Mouse (Mus musculus): ENCODE measurements at regions not wholly inside any gene's neighbourhood (a gene's known extent, or its start where the extent isn't known, plus 50 kb on each side); places are given as distances from the start of the nearest gene placed in this dataset.

GRCm38 (mm10) chr4:39926021-39926591 lies 216.8 kb upstream of the Aco1 start:
- no peak for DNase-seq (ENCODE audit: low spot score in 2 of 2)

DNA sequence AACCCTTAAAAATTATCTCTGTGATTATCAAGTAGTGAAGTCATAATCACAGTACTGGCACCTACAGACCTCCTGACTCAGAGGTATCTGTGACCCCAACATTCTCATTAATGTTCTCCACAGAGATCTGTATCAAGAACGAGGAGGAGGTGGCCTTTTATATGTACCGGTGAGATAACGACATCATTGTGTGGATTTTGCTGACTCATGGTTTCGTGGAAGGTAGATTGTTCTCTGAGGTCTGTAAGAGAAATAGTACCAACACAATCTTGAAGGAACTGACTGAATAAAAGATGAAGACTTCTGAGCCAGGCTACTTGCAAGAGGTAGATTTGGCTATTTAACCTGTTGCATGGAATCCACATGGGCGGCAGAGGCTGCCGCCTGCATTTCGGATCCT lies 216.3 kb upstream of the Aco1 start:
- no peak for DNase-seq (ENCODE audit: low spot score in 2 of 2)

GRCm38 (mm10) chr4:39928491-39928890 lies 214.4 kb upstream of the Aco1 start:
- no peak for DNase-seq (ENCODE audit: low spot score in 2 of 2)

GRCm38 (mm10) chr4:39934025-39934708 lies 208.7 kb upstream of the Aco1 start:
- DNase-seq (ENCODE audit: low spot score in 2 of 2): no peak

DNA sequence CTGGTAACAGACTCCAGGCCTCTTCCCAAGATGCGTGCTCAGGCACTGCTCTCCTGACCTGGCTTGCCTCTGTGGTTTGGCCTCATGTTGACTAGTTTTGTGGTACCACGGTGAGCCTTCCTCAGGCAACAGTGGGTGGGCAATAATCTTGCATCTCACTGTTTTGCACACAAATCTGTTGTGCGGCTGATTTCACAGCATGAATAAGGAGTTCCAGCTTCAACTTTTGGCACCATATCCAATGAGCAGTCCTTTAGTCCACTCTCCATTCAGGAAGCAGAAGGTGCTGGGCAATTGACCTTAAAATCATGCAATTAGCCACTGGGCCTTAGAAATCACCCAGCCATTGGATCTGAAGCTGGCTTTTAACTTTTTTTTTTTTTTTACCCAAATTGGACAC lies 184.2 kb upstream of the Aco1 start:
- no peak for DNase-seq (ENCODE audit: low spot score in 2 of 2)

GRCm38 (mm10) chr4:39967938-39968337 lies 174.9 kb upstream of the Aco1 start:
- DNase-seq (ENCODE audit: low spot score in 2 of 2): no peak

DNA sequence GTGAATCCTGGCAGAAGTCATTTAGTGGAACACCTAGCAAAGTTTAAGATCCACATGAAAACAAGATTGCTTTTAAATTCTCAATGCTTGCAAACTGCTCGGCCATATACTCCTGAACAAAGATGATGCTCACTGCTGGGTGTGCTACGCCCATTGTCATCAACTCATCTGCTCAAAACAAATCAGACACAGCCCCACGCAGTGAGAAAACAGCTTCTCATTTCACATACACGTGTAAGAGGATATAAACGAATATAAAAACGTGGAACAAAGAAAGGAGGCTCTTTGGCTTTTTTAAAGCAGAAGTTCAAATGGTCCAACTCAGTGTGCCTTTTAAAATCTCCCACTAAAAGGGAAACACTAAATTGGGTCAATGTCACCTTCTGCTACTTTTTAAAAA lies 151.5 kb upstream of the Aco1 start:
- DNase-seq (ENCODE audit: low spot score in 2 of 2): no peak

DNA sequence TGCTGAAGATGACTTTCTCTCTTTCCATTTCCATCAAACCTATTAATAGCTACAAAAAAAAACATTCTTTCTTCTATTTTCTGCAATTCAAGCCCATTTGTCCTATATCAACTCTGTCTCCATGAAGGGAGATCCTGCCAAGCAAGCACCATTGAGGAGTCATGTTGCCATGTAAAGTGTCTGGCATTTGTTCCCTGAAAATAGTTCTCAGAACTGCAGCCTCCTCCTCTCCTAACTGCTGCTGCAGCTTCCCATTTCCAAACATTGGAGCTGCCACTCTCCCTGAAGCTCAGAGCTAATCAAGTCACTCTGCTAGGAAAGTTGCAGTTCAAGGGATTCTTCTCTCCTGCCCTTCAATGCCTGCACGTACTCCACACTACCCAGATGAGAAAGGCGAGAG lies 151.0 kb upstream of the Aco1 start:
- no peak for DNase-seq (ENCODE audit: low spot score in 2 of 2)

DNA sequence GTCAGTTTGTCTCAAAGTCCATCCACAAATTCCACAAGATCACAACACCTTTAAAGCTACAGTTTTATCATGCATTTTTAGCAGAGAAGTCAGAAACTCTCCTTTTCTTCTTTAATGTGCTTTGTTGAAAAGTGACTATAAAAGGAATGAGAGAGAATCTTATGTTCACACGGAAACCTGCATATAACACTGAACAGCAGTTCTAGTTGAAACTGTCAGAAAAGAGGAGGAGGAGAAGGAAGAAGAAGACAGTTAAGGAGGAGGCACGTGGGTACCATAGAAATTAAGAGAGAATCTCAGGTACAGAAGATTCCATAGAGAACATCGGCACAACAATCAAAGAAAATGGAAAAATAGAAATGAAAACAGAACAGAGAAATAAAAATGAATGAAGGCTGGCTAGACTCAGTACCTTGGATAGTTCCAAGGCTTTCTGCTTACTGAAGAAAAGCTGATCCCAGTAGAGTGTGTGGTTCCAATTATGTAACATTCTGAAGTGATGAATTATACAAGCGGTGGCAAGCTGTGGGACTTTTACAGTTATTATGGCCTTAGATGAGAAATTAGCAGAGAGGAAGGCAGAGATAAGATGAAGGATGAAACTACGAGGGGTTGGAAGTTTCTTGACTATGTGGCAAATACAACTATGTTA lies 144.0 kb upstream of the Aco1 start:
- DNase-seq (ENCODE audit: low spot score in 2 of 2): no peak

DNA sequence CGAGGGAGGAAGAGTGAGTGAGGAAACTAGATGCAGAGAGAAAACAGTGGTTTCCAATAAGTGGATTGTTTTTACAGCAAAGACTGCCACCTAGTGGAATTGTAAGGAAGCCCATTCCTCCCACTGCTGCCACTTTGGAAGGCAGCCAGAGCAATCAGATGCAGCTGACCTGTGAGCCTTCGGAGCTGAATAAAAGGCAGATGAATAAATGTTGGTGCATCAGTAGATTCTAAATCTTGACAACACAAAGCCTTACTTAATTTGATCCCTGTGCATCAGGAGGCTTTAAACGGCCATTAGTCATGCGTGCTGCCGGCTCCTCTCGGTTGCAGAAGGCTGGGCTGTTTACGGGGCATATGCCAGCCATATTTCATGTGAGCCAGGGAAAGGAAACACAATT lies 128.2 kb upstream of the Aco1 start:
- peak in 1 of 2 experiments; percentile 23 for DNase-seq (ENCODE audit: low spot score in 2 of 2)

DNA sequence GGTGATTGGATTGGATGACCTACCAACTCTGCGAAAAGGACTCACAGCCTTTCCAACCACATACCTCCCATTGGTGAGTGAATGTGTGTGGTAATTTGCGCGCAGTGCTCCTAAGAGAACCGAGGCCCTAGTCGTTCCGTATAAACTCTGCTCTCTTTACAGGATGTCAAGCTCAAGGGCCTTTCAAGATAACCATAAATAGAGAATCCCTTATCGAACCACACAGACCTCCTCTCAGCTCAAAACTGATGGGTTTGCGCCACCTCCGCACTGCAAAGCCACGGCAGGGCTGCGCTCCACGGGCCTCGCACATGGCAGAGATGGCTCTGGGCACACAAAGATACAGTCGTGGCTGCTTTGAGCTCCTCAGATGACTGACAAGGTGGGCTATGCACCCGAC lies 126.0 kb upstream of the Aco1 start:
- DNase-seq (ENCODE audit: low spot score in 2 of 2): no peak

DNA sequence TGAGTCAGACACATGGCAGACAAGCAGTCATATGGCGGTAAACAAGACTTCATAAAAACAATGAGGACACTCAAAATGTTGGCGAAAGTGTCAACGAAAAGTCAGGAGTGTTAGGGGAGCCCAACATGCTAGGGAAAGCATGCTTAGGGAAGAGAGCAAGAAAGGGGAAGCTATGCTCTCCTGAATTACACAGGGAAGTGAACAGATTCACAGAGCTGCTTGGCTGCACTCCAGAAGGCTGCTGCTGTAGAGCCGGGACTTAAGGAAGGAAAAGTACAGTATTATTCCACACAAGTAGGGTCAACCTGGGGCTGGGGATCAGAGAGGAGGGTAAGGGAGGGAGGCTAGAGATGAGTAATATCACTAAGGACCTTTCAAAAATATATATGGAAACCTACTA lies 124.7 kb upstream of the Aco1 start:
- no peak for DNase-seq (ENCODE audit: low spot score in 2 of 2)

DNA sequence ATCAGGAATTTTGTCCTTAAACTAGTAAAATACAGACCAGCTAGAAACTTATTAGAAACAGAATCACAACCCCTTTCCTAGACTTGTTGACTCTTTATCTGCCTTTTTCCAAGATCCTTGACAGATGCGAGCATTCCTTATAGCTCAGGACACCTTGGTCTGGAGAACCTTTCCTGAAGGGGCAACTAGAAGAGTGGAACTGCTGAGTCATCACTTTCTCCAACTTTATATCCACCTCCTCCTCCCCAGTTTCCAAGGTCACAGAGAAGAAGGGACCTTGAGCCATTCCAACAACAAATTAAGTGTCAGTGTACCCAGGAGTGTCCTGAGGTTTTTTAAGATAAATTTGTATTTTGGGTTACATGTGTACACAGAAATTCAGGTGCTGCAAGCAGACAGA lies 111.5 kb upstream of the Aco1 start:
- DNase-seq (ENCODE audit: low spot score in 2 of 2): no peak

- DNase-seq (ENCODE audit: low spot score in 2 of 2): no peak
Measured at GRCm38 (mm10) chr4:40047846-40048245, 95.0 kb upstream of the Aco1 start.

- DNase-seq (ENCODE audit: low spot score in 2 of 2): no peak
Measured at GRCm38 (mm10) chr4:40049086-40049485, 93.8 kb upstream of the Aco1 start.

DNA sequence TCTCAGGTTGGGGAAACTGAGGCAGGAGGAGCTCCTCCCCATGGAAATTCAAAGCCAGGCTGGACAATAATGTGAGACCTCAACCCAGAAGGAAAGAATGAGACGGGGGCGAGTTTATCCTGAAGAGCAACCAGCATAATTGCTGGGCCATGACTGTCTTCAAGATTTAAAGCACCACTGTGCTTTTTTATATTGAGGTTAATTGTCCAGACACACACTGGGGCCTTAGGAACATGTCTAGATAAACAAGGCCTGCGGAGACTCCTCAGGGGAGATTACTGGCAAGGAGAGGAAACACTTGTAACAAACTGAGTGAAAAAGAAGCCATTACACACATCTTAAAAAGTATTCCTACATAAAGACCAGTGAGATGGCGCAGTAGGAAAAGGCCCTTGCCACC lies 91.0 kb upstream of the Aco1 start:
- DNase-seq (ENCODE audit: low spot score in 2 of 2): no peak

DNA sequence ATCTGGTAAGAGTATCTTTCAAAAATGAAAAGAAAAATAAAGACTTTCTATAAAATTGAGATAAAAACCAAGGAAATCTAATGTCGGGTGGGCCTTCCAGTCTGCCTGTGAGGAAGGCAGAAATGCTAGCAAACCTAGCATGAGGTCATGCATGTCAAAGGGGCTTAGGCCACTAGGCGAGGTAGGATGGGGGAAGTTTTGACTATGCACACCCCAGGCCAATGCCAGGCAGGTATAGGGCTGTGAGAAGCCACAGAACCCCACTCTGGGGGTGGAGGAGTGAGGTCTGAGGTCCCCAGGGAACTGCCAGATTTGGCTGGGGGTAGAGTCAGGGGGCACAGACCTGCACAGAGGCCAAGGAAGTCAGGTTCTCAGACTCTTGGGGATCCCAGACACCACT lies 89.5 kb upstream of the Aco1 start:
- DNase-seq (ENCODE audit: low spot score in 2 of 2): no peak

GRCm38 (mm10) chr4:40063751-40064456 lies 79.0 kb upstream of the Aco1 start:
- DNase-seq (ENCODE audit: low spot score in 2 of 2): no peak

DNA sequence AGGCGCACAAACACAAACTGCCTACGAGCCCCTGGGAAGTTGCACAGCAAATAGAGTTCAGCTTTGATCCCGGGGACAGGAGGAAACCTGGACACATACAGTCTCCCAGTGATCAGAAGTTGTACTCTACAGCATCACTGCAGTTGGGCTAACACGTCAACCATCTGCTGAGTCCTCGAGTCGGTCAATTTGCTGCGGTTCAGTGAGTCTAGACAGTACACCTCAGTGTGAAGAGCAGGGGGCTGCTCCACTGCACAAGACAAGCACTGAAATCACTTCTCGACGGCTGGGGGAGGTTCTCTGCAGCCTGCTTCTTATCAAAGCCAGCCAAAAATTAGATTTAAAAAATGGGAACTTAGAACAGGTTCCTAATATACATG lies 78.4 kb upstream of the Aco1 start:
- no peak for DNase-seq (ENCODE audit: low spot score in 2 of 2)

DNA sequence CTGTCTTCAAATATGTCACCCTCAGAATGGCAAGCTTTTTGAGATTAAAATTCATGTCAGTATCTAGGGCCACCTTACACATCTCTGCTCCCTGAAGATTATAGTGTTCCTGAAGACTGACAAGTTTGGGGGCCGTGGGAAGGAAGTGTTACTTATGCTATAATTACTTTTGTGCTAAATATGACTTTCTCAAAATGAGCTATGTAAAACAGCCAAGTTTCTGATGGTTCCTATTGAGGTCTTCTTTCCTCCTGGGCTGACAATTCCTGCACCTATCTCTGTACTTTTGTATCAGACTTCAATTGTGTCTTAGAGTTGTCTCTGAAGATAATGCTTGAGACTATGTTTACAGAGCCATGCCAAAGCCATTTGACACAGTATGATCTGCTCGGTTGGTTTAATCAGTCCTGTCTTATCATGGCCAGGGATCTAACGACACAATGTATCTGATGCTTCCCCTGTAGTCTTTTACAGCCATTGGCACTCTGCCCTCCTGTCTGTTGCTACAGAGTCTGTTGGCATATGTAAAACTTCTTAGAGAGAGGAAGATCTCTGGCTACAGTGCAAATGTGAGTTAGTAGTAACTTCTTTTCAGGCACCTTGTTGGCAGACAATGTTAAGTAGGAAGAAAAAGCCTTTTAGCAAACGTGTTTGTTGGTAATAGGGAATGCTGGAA lies 71.8 kb upstream of the Aco1 start:
- DNase-seq (ENCODE audit: low spot score in 2 of 2): no peak

DNA sequence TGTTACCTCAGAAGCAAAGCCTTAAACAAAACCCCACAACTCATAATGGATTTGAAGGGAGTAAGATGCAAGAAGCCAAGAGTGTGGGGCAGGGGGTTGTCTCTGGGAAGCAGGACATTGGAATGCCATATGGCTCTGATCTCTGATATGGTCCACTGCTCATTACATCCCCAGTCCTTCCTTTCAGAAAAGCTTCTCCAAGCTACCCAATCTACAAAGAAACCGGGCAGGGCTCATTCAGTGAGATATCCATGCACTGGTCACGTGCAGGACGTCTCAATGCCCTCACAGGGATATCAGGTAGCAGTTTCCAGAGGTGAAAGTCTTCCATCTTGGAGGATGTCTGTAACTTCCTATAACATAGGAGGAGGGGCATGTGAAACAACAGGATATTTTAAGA lies 61.8 kb upstream of the Aco1 start:
- DNase-seq (ENCODE audit: low spot score in 2 of 2): no peak

- DNase-seq (ENCODE audit: low spot score in 2 of 2): no peak
Measured at GRCm38 (mm10) chr4:40090295-40090694, 52.6 kb upstream of the Aco1 start.
